Mouse (Mus musculus) layer of hippocampus, adult 9-10 months (tissue): ENCODE data around the gene Kidins220.

ENCODE experiments used
- DNase-seq: peaks from one replicate; pipeline ENCODE4 v3.0.0; 2022; ENCODE audit warnings: low spot score

The Kidins220 gene

GRCm38 (mm10) chr12:24963393-24964022 lies 11.2 kb upstream of the Kidins220 start:
- DNase-seq, result peak; percentile 31

- no peak for DNase-seq
Measured at GRCm38 (mm10) chr12:24965406-24965805, 9.3 kb upstream of the Kidins220 start.

GRCm38 (mm10) chr12:24966046-24966445 lies 8.7 kb upstream of the Kidins220 start:
- no peak for DNase-seq

- DNase-seq, result no peak
Measured at GRCm38 (mm10) chr12:24971490-24972200, 3.1 kb upstream of the Kidins220 start.

GRCm38 (mm10) chr12:24972371-24973350 lies 2.1 kb upstream of the Kidins220 start:
- DNase-seq, result no peak

GRCm38 (mm10) chr12:24973586-24973985 lies 1.1 kb upstream of the Kidins220 start:
- no peak for DNase-seq

- DNase-seq, result peak; percentile 67
Measured at GRCm38 (mm10) chr12:24975115-24975733, 499 bp downstream of the Kidins220 start.

GRCm38 (mm10) chr12:24985226-24985625 lies 10.5 kb downstream of the Kidins220 start:
- DNase-seq, result no peak

GRCm38 (mm10) chr12:24995350-24995749 lies 20.6 kb downstream of the Kidins220 start:
- no peak for DNase-seq

GRCm38 (mm10) chr12:25005350-25005749 lies 30.6 kb downstream of the Kidins220 start:
- no peak for DNase-seq

GRCm38 (mm10) chr12:25009957-25010356 lies 35.2 kb downstream of the Kidins220 start:
- DNase-seq, result no peak

- DNase-seq, result no peak
Measured at GRCm38 (mm10) chr12:25010416-25010815, 35.7 kb downstream of the Kidins220 start.

GRCm38 (mm10) chr12:25011733-25012367 lies 37.1 kb downstream of the Kidins220 start:
- DNase-seq, result no peak

GRCm38 (mm10) chr12:25012555-25013540 lies 38.1 kb downstream of the Kidins220 start:
- no peak for DNase-seq

GRCm38 (mm10) chr12:25014307-25014927 lies 39.7 kb downstream of the Kidins220 start:
- no peak for DNase-seq

- no peak for DNase-seq
Measured at GRCm38 (mm10) chr12:25014938-25015337, 40.2 kb downstream of the Kidins220 start.

GRCm38 (mm10) chr12:25016995-25017394 lies 42.3 kb downstream of the Kidins220 start:
- DNase-seq, result no peak

GRCm38 (mm10) chr12:25021057-25021456 lies 46.3 kb downstream of the Kidins220 start:
- DNase-seq, result no peak

GRCm38 (mm10) chr12:25024862-25025545 lies 50.3 kb downstream of the Kidins220 start:
- no peak for DNase-seq
